Mouse (Mus musculus) stomach, postnatal 0 days (tissue): ENCODE measurements around the gene Gramd1a. TPM values are rescaled to one million over a fixed set of nuclear protein-coding genes. Genes with fewer than 3 reads are reported as not detected.
A peak's percentile ranks its signal among the peaks of the same experiment; 100 is the strongest.

Source experiments
- ATAC-seq: fragments of 200-750 bp; cut with Nextera tagmentation; 2 replicates; pipeline ENCODE4 v1.8.0; 2017; ENCODE audit not compliant: low FRiP score, low TSS enrichment
- DNase-seq: peaks from one replicate; pipeline ENCODE4 v3.0.0-alpha.2; 2016; ENCODE audit warnings: low spot score
- H3K27ac ChIP-seq: fragments of 300-500 bp; sonication (generic); replicated peaks from 2 replicates; pipeline ENCODE4 v1.5.1; 2014; ENCODE audit warnings: mild to moderate bottlenecking, control low read depth
- H3K27me3 ChIP-seq: fragments of 300-500 bp; sonication (generic); 2 replicates; pipeline ENCODE4 v1.6.1; 2014; ENCODE audit warnings: low read length; ENCODE audit not compliant: control insufficient read depth, insufficient read depth
- H3K36me3 ChIP-seq: fragments of 300-500 bp; sonication (generic); 2 replicates; pipeline ENCODE4 v1.6.1; 2014; ENCODE audit warnings: low read length, mixed read lengths; ENCODE audit not compliant: control insufficient read depth, insufficient read depth
- H3K4me1 ChIP-seq: fragments of 300-500 bp; sonication (generic); replicated peaks from 2 replicates; pipeline ENCODE4 v1.6.1; 2014; ENCODE audit warnings: antibody characterized with exemption; ENCODE audit not compliant: control insufficient read depth, insufficient read depth
- H3K4me2 ChIP-seq: fragments of 300-500 bp; sonication (generic); replicated peaks from 2 replicates; pipeline ENCODE4 v1.6.1; 2014; ENCODE audit warnings: low read depth, mild to moderate bottlenecking, control low read depth, moderate library complexity
- H3K4me3 ChIP-seq: fragments of 300-500 bp; sonication (generic); 2 replicates; pipeline ENCODE4 v1.5.1; 2014; ENCODE audit warnings: low read depth, low read length, control low read depth
- H3K9ac ChIP-seq: fragments of 300-500 bp; sonication (generic); 2 replicates; pipeline ENCODE4 v1.6.1; 2014; ENCODE audit warnings: mild to moderate bottlenecking, low read length, control low read depth, mixed read lengths
- H3K9me3 ChIP-seq: fragments of 300-500 bp; sonication (generic); 2 replicates; pipeline ENCODE4 v1.6.1; 2016; ENCODE audit warnings: low read length; ENCODE audit not compliant: control insufficient read depth
- CTCF ChIP-seq: IDR thresholded peaks from 2 replicates; pipeline ENCODE4 v1.5.1; 2016; ENCODE audit warnings: antibody characterized with exemption, low read depth, mild to moderate bottlenecking, moderate library complexity
- EP300 ChIP-seq: optimal IDR thresholded peaks from 2 replicates; pipeline ENCODE3; 2016; ENCODE audit warnings: antibody characterized with exemption
- WGBS: fragments of 180-500 bp; shearing (Covaris S2); extraction: QIAGEN DNeasy Blood & Tissue Kit; methylation state at CpG from one replicate; pipeline ENCODE4 v1.1.7; 2014; 5-methylcytosine and 5-hydroxymethylcytosine counted together
- polyA plus RNA-seq: library from polyadenylated mRNA; unstranded; fragments of >200 nt; fragmentation: Nextera tagmentation; extraction: Ambion mirVana; gene quantifications from 2 replicates; pipeline ENCODE4 v1.2.1, GENCODE M21; 2015

Gramd1a gene
- polyA plus RNA-seq, 1 experiment from 2014 or later: 14.4 TPM

DNA sequence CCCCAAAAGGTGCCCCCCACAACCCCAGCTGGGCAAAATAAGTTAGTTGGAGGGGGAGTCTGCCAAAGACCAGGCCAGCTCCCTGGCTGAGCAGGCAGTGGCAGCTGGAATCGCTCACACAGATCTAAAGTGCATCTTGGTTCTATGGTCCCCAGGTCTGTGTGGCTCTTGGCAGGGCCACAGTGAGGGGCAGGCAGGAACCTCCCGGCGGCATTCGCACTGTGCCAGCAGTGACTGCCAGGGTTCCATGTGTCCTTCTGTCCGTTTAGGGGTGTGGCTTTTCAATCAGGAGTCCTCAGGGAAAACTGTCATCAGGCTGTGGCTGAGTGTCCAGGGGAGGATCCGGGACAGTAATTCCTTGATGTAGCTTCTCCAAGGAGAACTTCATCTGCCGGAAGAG, 25.5 kb downstream of the Gramd1a start:
- Histone ChIP-seq H3K4me2 (no peak overlapping the region), H3K36me3 (peaks cover 24% of the 10 kb centered on the region), H3K9ac (no peak overlapping the region), H3K27me3 (no peaks in the 10 kb centered on the region), H3K4me3 (no peak overlapping the region), H3K4me1 (no peaks in the 10 kb centered on the region), H3K9me3 (no peaks in the 10 kb centered on the region), H3K27ac (no peak overlapping the region)
- ATAC-seq (no peak), DNase-seq (no peak)
- no peak for TF ChIP-seq EP300
- TF ChIP-seq CTCF: no peak
- 91% methylated on average over 7 of the region's 7 CpGs for WGBS

DNA sequence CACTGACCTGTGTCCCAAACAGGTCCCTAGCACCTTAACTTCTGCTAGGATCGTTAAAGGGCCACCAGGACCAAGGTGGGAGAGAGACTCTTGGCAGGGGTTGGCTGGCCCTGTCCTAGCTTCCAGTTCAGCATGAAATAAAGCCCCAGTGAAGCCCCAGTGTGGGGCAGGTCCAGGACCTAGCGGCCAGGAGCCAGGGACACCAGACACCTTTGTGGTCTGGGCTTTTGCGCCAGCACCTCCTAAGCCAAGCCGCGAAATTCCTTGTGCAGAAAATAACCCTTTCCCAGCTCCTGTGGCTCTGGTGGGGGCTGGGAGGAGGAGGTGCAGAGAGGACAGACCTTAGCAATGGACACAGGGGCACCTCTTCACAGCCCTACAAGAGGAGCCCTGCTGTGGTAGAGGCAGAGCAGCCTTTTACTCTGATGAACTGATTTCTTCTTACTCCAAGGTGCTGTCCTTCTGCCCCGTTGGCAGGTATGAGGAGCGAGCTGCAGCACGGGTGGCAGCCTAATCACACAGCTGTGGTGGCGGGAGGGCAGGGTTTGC, 27.5 kb downstream of the Gramd1a start:
- Histone ChIP-seq H3K36me3 (peaks cover 17% of the 10 kb centered on the region), H3K27me3 (no peaks in the 10 kb centered on the region), H3K27ac (no peak overlapping the region), H3K4me1 (no peaks in the 10 kb centered on the region), H3K4me3 (no peak overlapping the region), H3K4me2 (no peak overlapping the region), H3K9ac (no peak overlapping the region), H3K9me3 (no peaks in the 10 kb centered on the region)
- ATAC-seq (no peak), DNase-seq (no peak)
- WGBS: 63% methylated on average over 9 of the region's 9 CpGs
- TF ChIP-seq EP300 (no peak), CTCF (no peak)

DNA sequence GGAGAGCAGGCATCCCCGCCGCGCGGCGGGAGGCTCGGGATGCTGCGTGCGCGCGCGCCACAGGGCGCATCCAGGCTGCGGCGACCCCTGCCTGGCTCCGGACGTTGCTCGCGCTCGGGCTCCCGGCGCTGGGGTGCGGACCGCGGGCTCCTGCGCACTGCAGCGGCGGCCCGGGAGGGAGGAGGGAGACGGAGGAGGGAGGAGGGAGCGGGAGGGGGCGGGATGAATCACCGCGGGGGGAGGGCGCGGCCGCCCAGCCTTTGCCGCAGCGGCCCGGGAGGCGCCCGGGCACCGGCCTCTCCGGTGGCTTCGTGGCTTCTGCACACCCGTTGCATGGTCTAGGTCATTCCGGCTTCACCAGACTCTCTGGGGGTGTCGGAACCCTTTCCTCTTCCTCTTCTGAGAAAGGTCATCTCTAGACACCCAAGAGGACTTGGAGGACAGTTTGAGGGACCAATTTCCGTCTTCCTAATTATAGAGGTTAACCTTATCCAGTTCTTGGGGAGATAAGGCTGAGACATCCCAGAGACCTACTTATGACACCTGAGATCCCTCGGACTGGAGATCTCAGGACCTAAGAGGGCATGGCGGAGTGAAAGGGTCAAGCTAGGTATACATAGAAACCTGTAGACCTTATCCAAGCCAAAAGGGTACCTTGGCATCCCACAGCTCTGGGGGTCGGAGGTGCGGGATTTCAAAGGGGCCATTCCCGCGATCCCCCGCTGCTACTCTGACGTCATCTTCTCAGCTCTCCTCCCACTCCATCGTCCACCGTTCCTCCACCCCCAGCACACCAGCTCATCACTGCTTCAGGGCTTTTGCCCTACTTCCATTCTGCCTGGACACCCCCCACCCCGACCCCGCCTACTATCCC, 28.6 kb downstream of the Gramd1a start, which contains the start of gene Scn1b:
Scn1b (minus strand) TSS at position 153 of the 874 bp plus-strand sequence.
- Histone ChIP-seq H3K27me3 (no peaks in the 10 kb centered on the region), H3K4me2 (peak within 1 kb of the TSS; percentile 98), H3K27ac (no peak within 1 kb of the TSS), H3K9ac (peak within 1 kb of the TSS; percentile 63), H3K4me3 (peak within 1 kb of the TSS; percentile 65), H3K4me1 (no peaks in the 10 kb centered on the region), H3K36me3 (peaks cover 13% of the 10 kb centered on the region), H3K9me3 (no peaks in the 10 kb centered on the region)
- 2% methylated on average over 46 of the region's 60 CpGs for WGBS
- DNase-seq: peak; percentile 74
- TF ChIP-seq CTCF (no peak), EP300 (no peak)
- peak; percentile 72 for ATAC-seq

GRCm38 (mm10) chr7:31126211-31126751, 29.4 kb downstream of the Gramd1a start:
- H3K4me3 ChIP-seq: peak overlapping the region; percentile 65
- WGBS: under 1% methylated on average over 45 of the region's 53 CpGs
- DNase-seq: no peak
- H3K4me2 ChIP-seq: peak overlapping the region; percentile 98
- no peaks in the 10 kb centered on the region for H3K9me3 ChIP-seq
- TF ChIP-seq CTCF: no peak
- no peak for TF ChIP-seq EP300
- no peaks in the 10 kb centered on the region for H3K27me3 ChIP-seq
- H3K4me1 ChIP-seq: no peaks in the 10 kb centered on the region
- H3K36me3 ChIP-seq: peaks cover 11% of the 10 kb centered on the region
- peak overlapping the region; percentile 63 for H3K9ac ChIP-seq
- ATAC-seq: peak; percentile 9; the same call in 1 of the 2 replicates
- H3K27ac ChIP-seq: no peak overlapping the region

GRCm38 (mm10) chr7:31125116-31125515, 30.6 kb downstream of the Gramd1a start:
- WGBS: 79% methylated on average over 13 of the region's 13 CpGs
- no peak overlapping the region for H3K27ac ChIP-seq

DNA sequence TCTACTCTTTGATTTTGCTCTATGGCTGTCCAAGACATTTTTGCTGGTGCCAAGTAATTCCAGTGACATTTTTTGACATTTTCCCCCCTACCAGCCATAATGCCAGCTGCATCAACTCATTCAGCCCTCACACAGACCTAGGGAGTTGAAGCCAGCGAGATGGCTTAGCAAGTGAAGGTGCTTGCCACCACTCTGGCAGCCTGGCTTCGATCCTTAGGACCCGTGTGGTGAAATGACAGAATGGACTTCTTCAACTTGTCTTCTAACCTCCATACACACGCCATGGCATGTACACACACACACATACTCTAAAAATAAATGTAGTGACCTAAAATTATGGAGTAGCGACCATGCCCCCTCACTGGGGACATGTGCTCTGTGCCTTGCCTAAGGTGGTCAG, 31.3 kb downstream of the Gramd1a start:
- Histone ChIP-seq H3K27me3 (no peaks in the 10 kb centered on the region), H3K4me2 (no peak overlapping the region), H3K27ac (no peak overlapping the region), H3K9ac (no peak overlapping the region), H3K4me3 (no peak overlapping the region), H3K4me1 (no peaks in the 10 kb centered on the region), H3K9me3 (no peaks in the 10 kb centered on the region), H3K36me3 (peaks cover 3% of the 10 kb centered on the region; the same call in 1 of the 2 replicates)
- WGBS: 81% methylated on average over 5 of the region's 5 CpGs
- TF ChIP-seq EP300 (no peak), CTCF (no peak)
- ATAC-seq (no peak), DNase-seq (no peak)

More at GRCm38 (mm10) chr7:31125116-31125515, 30.6 kb downstream of the Gramd1a start:
- no peaks in the 10 kb centered on the region for H3K27me3 ChIP-seq
- H3K9me3 ChIP-seq: no peaks in the 10 kb centered on the region
- no peak overlapping the region for H3K9ac ChIP-seq
- no peaks in the 10 kb centered on the region for H3K4me1 ChIP-seq
- no peak overlapping the region for H3K4me3 ChIP-seq
- DNase-seq (no peak), ATAC-seq (no peak)
- TF ChIP-seq EP300: no peak
- TF ChIP-seq CTCF: no peak
- no peak overlapping the region for H3K4me2 ChIP-seq
- peaks cover 8% of the 10 kb centered on the region for H3K36me3 ChIP-seq
